Mouse (Mus musculus) heart, embryonic 11.5 days (tissue): Measurements from ENCODE around the gene Best3. TPM values are rescaled to one million over a fixed set of nuclear protein-coding genes. Genes with fewer than 3 reads are reported as not detected.

ENCODE experiments used
- ATAC-seq: fragments of 200-750 bp; cut with Nextera tagmentation; replicated peaks from 2 replicates; pipeline ENCODE4 v1.8.0; 2017; ENCODE audit warnings: moderate library complexity; ENCODE audit not compliant: insufficient number of reproducible peaks, low FRiP score, low TSS enrichment
- H3K27ac ChIP-seq: fragments of 300-500 bp; sonication (generic); 2 replicates; pipeline ENCODE4 v1.5.1; 2014; ENCODE audit warnings: mild to moderate bottlenecking, low read depth, low read length
- H3K27me3 ChIP-seq: fragments of 300-500 bp; sonication (generic); 2 replicates; pipeline ENCODE4 v1.6.1; 2014; ENCODE audit warnings: mild to moderate bottlenecking, low read length, mixed read lengths; ENCODE audit not compliant: control insufficient read depth, insufficient read depth
- H3K36me3 ChIP-seq: fragments of 300-500 bp; sonication (generic); 2 replicates; pipeline ENCODE4 v1.6.1; 2014; ENCODE audit warnings: mild to moderate bottlenecking, low read length, moderate library complexity, mixed read lengths; ENCODE audit not compliant: control insufficient read depth, insufficient read depth
- H3K4me1 ChIP-seq: fragments of 300-500 bp; sonication (generic); 2 replicates; pipeline ENCODE4 v1.6.1; 2014; ENCODE audit warnings: low read length; ENCODE audit not compliant: control insufficient read depth, insufficient read depth
- H3K4me2 ChIP-seq: fragments of 300-500 bp; sonication (generic); 2 replicates; pipeline ENCODE4 v1.6.1; 2014; ENCODE audit warnings: mild to moderate bottlenecking, moderate library complexity
- H3K4me3 ChIP-seq: fragments of 300-500 bp; sonication (generic); 2 replicates; pipeline ENCODE4 v1.5.1; 2014; ENCODE audit warnings: low read depth, low read length
- H3K9ac ChIP-seq: fragments of 300-500 bp; sonication (generic); 2 replicates; pipeline ENCODE4 v1.6.1; 2014; ENCODE audit warnings: mild to moderate bottlenecking, low read depth, low read length, moderate library complexity
- H3K9me3 ChIP-seq: fragments of 300-500 bp; sonication (generic); replicated peaks from 2 replicates; pipeline ENCODE4 v1.6.1; 2016; ENCODE audit warnings: low read length; ENCODE audit not compliant: control insufficient read depth
- WGBS: fragments of 180-500 bp; shearing (Covaris S2); extraction: QIAGEN DNeasy Blood & Tissue Kit; methylation state at CpG from one replicate; pipeline ENCODE4 v1.1.7; 2014; ENCODE audit not compliant: insufficient replicate concordance; 5-methylcytosine and 5-hydroxymethylcytosine counted together
- polyA plus RNA-seq: library from polyadenylated mRNA; unstranded; fragments of >200 nt; fragmentation: Nextera tagmentation; extraction: Ambion mirVana; gene quantifications from 2 replicates; pipeline ENCODE4 v1.2.1, GENCODE M21; 2014

Gene Best3
- polyA plus RNA-seq, 1 experiment from 2014 or later: 0.14 TPM

- no peaks in the 10 kb centered on the region for H3K9me3 ChIP-seq
- 18% methylated on average over 40 of the region's 40 CpGs for WGBS
- H3K4me2 ChIP-seq: peak within 1 kb of the TSS; percentile 64
- H3K27ac ChIP-seq: peak within 1 kb of the TSS; percentile 91
- H3K27me3 ChIP-seq: no peaks in the 10 kb centered on the region
- peak within 1 kb of the TSS; percentile 83 for H3K9ac ChIP-seq
- peaks cover 22% of the 10 kb centered on the region for H3K4me1 ChIP-seq
- peak within 1 kb of the TSS; percentile 60 for H3K4me3 ChIP-seq
- peak; percentile 31; the same call in 1 of the 2 replicates for ATAC-seq
- 0 out of 2 replicates have a peak, but pooled peaks cover 4% of the 10 kb centered on the region for H3K36me3 ChIP-seq
These were observed 59.3 kb downstream of the Best3 start, which contains the start of gene Lrrc10 for GRCm38 (mm10) chr10:117045175-117046056. TSS of gene Lrrc10 (plus strand) at chr10:117045341.

DNA sequence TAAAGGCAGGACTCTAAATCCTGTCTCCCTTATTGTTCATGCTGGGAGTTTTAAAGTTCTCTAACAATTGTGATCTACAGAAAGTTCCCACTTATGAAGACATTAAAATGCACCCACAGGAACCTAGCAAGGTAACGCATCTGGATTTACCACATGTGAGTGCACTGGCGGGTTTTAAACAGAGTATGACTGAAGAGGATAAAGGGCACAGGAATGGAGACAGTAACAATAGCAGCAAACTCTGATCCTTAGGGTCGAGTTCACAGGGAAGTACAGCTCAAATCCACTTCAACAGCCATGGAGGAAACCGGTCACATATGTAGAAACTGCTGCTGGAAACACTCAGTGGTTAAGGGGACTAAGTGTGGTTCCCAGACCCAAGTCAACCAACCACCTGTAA lies 63.1 kb downstream of the Best3 start:
- WGBS: 76% methylated on average over 4 of the region's 4 CpGs
- Histone ChIP-seq H3K27me3 (no peaks in the 10 kb centered on the region), H3K4me2 (peak overlapping the region; percentile 64), H3K9ac (no peak overlapping the region), H3K27ac (0 out of 2 replicates have a peak overlapping the region, but pooled peaks have one; percentile 3), H3K9me3 (no peaks in the 10 kb centered on the region), H3K36me3 (peaks cover 32% of the 10 kb centered on the region), H3K4me1 (peaks cover 12% of the 10 kb centered on the region), H3K4me3 (no peak overlapping the region)
- ATAC-seq: no peak

- Histone ChIP-seq H3K27me3 (no peaks in the 10 kb centered on the region), H3K4me3 (no peak overlapping the region), H3K9me3 (no peaks in the 10 kb centered on the region), H3K4me2 (no peak overlapping the region), H3K27ac (no peak overlapping the region), H3K4me1 (peaks cover 10% of the 10 kb centered on the region), H3K9ac (no peak overlapping the region), H3K36me3 (peaks cover 40% of the 10 kb centered on the region)
- 66% methylated on average over 4 of the region's 4 CpGs for WGBS
- no peak for ATAC-seq
These were observed 64.0 kb downstream of the Best3 start for GRCm38 (mm10) chr10:117049961-117050597.

GRCm38 (mm10) chr10:117055668-117056067 lies 69.6 kb downstream of the Best3 start:
- H3K27ac ChIP-seq: no peak overlapping the region
- H3K9ac ChIP-seq: no peak overlapping the region
- WGBS: 89% methylated on average over 4 of the region's 4 CpGs
- ATAC-seq: no peak
- H3K27me3 ChIP-seq: no peaks in the 10 kb centered on the region
- peaks cover 77% of the 10 kb centered on the region for H3K36me3 ChIP-seq
- no peak overlapping the region for H3K4me3 ChIP-seq
- no peak overlapping the region for H3K4me2 ChIP-seq
- H3K4me1 ChIP-seq: peaks cover 3% of the 10 kb centered on the region; the same call in 1 of the 2 replicates
- H3K9me3 ChIP-seq: no peaks in the 10 kb centered on the region

DNA sequence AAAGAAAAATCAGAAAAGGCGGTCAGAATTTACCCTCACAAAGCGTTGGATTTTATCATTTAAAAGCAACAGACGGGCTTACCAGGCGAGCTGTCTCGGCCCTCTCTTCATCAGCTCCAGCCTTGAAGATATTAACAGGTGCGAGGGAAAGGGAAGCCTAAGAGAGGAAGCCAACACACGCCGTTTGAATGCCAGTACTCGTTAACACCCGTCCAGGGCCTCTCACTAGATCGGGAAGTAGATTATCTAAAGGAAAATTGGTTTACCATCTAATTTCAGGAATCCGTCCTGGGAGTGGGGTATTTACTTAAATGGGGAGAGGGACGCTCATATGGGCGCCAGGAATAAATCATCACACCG lies 76.8 kb downstream of the Best3 start:
- H3K9me3 ChIP-seq: no peaks in the 10 kb centered on the region
- peaks cover 11% of the 10 kb centered on the region for H3K4me1 ChIP-seq
- H3K27me3 ChIP-seq: no peaks in the 10 kb centered on the region
- 0 out of 2 replicates have a peak overlapping the region, but pooled peaks have one; percentile 84 for H3K27ac ChIP-seq
- ATAC-seq: no peak
- H3K4me3 ChIP-seq: peak overlapping the region; percentile 94
- peak overlapping the region; percentile 93 for H3K9ac ChIP-seq
- WGBS: 2% methylated on average over 15 of the region's 15 CpGs
- peaks cover 29% of the 10 kb centered on the region for H3K36me3 ChIP-seq
- H3K4me2 ChIP-seq: peak overlapping the region; percentile 97

DNA sequence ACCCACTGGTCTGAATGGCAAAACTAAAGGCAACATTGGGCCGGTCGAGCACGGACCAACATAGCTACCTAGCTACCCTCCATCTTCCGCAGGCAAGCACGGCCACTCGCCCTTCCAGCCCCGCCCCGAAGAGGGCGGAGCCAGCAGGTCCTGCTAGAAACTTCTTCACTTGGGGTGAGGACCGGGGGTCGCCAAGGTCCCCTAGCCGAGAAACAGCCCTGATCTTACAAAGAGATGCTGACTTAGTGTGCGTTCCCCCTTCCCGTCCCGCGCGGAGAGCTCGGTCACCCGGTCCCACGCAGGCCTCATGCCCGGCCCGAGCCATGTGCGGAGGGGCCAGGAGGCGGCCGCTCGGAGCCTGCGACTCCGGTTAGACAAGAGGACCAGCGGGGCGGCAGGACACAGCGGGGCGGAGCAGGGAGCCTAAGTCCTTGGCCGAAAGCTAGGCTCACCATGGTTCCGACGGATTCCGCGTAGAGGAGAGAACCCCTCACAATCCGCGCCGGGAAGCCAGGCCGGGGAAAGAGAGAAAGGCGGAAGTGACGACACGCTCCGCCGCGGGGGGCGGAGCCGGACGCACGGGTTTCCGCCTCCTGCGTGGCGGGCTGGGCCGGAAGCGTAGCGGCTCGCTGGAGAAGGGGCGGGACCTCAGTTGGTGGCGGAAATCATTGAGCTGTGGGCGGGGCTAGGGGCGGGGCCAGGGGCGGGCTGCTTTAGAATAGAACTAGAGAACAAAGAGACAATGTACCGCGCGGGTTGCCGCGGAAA lies 77.3 kb downstream of the Best3 start, which contains the start of gene Cct2:
TSS of gene Cct2 (minus strand) at position 561 of the 768 bp plus-strand sequence.
- ATAC-seq: peak; percentile 94
- under 1% methylated on average over 68 of the region's 68 CpGs for WGBS

GRCm38 (mm10) chr10:117064076-117064475 lies 78.0 kb downstream of the Best3 start:
- peak overlapping the region; percentile 94 for H3K4me3 ChIP-seq
- peak overlapping the region; percentile 68; the same call in 1 of the 2 replicates for H3K9ac ChIP-seq

More for the DNA sequence above, 77.3 kb downstream of the Best3 start, which contains the start of gene Cct2:
- H3K4me3 ChIP-seq: peak within 1 kb of the TSS; percentile 94
- H3K27me3 ChIP-seq: no peaks in the 10 kb centered on the region
- peaks cover 26% of the 10 kb centered on the region for H3K36me3 ChIP-seq
- H3K9ac ChIP-seq: peak within 1 kb of the TSS; percentile 93
- peak within 1 kb of the TSS; percentile 84 for H3K27ac ChIP-seq
- H3K4me1 ChIP-seq: peaks cover 11% of the 10 kb centered on the region
- H3K4me2 ChIP-seq: peak within 1 kb of the TSS; percentile 97
- no peaks in the 10 kb centered on the region for H3K9me3 ChIP-seq

GRCm38 (mm10) chr10:117069109-117069508 lies 83.0 kb downstream of the Best3 start:
- H3K9ac ChIP-seq: no peak overlapping the region
- H3K27ac ChIP-seq: no peak overlapping the region
- 97% methylated on average over 3 of the region's 3 CpGs for WGBS
- H3K9me3 ChIP-seq: no peaks in the 10 kb centered on the region
- peaks cover 13% of the 10 kb centered on the region; the same call in 1 of the 2 replicates for H3K4me1 ChIP-seq
- no peak overlapping the region for H3K4me2 ChIP-seq
- H3K27me3 ChIP-seq: no peaks in the 10 kb centered on the region
- no peak for ATAC-seq
- no peak overlapping the region for H3K4me3 ChIP-seq
- peaks cover 11% of the 10 kb centered on the region for H3K36me3 ChIP-seq

More at GRCm38 (mm10) chr10:117064076-117064475, 78.0 kb downstream of the Best3 start:
- 6% methylated on average over 7 of the region's 7 CpGs for WGBS
- peaks cover 8% of the 10 kb centered on the region for H3K4me1 ChIP-seq
- H3K9me3 ChIP-seq: no peaks in the 10 kb centered on the region
- H3K4me2 ChIP-seq: peak overlapping the region; percentile 70
- peak overlapping the region; percentile 76 for H3K27ac ChIP-seq
- no peaks in the 10 kb centered on the region for H3K27me3 ChIP-seq
- ATAC-seq: no peak
- H3K36me3 ChIP-seq: peaks cover 24% of the 10 kb centered on the region
